Mouse (Mus musculus): Measurements from ENCODE around the gene Gemin4.
A peak's percentile ranks its signal among the peaks of the same experiment; 100 is the strongest.
"Not testable (repeated sequence)": the region's sequence is repeated elsewhere in the genome, so short reads cannot be mapped to it uniquely, and the experiment has no call there.

Gemin4 gene

DNA sequence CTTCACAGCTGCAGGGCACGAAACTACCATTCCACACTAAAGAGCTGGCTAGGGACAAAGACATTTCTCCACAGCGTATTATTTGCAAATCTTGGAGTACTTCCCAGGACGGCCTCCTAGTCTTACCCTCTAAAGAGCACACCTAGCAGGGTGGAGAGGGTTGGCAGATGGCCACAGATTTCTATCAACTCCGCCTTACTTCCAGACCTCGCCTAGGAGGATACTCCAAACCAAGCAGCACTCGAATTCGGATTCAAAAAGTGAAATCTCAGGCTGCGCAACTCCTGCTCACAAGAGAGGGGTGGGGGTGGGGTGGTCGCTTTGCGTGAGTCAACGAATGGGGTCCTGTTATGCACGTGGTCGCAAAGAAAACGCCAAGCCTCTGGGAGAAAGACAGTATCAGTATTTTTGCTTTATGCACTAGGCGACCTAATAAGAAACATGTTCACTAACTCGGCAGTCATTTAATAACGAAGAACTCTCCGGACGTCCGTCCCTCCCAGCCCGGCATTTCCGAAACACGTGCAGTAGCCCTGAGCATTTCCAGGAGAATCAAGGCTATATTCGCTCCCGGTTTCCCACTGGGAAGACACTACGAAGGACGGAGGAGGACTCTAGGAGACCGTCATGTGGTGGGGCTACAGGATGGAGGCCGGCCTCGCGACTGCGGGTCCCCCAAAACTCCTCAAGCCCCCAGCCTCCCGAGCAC lies 629 bp downstream of the Gemin4 start:
- peak; percentile 43 for DNase-seq (ENCODE audit: low spot score)

- DNase-seq (ENCODE audit: low spot score): no peak
These were observed 1.4 kb downstream of the Gemin4 start for GRCm38 (mm10) chr11:76216049-76216540.

DNA sequence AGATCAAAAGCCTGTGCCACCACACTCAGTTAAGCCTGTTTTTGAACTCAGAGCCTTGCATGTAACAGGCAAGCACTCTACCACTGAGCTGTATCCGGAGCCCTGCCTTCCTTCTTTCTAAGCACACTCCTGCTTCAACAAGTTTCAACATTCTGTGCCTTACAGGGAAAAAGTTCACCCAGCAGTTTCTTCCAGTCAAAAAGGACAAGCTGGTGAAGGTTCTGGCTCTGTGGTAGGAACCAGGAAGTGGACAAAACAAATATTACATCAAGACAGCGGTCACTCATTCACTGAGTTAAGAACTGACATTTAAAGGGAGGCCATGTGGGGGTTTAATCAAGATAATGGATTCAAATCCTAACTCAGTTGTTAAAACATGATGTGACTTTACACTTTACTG lies 2.5 kb downstream of the Gemin4 start:
- no peak for DNase-seq (ENCODE audit: low spot score)

- no peak for DNase-seq (ENCODE audit: low spot score)
These were observed 3.6 kb downstream of the Gemin4 start for GRCm38 (mm10) chr11:76213841-76214240.

- DNase-seq (ENCODE audit: low spot score): not testable (repeated sequence)
These were observed 5.9 kb downstream of the Gemin4 start for GRCm38 (mm10) chr11:76211595-76211994.

GRCm38 (mm10) chr11:76210228-76210985 lies 7.1 kb downstream of the Gemin4 start:
- DNase-seq (ENCODE audit: low spot score): no peak

DNA sequence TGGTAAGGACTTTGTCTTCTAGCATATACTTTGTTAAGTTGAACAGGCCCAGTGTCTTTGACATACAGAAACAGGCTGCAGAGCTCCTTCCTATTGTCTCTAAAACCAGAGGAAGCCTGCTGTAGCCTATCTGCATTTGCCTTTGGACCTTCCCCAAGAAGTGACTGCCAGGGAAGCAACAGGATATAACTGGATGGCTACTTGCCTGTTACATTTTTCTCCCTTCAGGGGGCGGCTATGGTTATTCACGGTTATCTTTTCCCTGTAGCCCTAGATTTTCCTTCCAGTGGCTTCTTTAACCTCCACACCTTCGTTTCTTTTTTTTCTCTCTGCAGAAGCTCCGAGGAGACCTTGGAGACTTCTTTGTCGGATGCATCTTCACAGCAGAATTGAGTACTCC lies 10.7 kb downstream of the Gemin4 start:
- no peak for DNase-seq (ENCODE audit: low spot score)

DNA sequence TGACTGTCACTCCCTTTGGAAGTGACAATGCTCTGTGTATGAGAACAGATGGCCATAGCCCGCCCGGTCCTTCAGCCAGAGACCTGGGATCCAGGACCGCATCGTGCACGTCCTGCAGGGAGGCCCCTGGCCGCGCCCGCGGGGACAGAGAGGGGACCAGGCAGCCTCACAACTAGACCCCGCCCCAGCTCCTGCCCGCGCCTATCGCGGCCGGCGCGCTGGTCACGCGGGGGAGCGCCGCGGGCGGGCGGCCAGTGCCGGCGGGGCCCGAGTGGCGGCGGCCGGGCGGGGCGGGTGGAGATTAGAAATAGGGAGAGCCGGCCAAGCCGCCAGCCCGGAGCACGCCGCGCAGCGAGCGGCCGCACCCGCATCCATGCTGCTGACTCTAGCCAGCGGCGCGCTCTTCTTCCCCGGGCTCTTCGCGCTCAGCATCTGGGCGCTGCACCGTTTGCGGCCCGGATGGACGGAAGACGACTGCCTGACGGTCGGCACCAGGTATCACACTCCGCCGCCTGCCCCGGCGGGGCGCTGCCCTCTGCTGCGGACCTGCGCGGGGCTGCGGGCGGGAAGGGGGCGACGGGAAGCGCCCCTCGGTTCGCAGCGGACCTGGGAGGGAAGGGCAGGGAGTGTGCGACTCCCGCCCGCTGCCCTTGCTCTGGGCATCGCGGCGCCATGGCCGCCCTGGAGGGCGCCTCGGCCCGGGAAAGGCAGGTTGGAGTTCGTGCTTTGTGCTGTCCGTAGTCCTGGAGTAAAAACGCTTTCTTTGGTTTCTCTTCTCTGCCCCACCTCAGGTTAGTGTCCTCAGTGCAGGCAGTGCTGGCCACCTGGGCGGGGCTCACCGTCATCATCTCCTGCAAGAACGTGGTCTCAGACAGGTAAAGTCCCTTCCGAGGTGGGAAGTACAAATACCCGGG lies 15.4 kb downstream of the Gemin4 start:
- peak; percentile 84 for DNase-seq (ENCODE audit: low spot score)

- DNase-seq (ENCODE audit: low spot score): no peak
These were observed 20.4 kb downstream of the Gemin4 start for GRCm38 (mm10) chr11:76196977-76197469.

DNA sequence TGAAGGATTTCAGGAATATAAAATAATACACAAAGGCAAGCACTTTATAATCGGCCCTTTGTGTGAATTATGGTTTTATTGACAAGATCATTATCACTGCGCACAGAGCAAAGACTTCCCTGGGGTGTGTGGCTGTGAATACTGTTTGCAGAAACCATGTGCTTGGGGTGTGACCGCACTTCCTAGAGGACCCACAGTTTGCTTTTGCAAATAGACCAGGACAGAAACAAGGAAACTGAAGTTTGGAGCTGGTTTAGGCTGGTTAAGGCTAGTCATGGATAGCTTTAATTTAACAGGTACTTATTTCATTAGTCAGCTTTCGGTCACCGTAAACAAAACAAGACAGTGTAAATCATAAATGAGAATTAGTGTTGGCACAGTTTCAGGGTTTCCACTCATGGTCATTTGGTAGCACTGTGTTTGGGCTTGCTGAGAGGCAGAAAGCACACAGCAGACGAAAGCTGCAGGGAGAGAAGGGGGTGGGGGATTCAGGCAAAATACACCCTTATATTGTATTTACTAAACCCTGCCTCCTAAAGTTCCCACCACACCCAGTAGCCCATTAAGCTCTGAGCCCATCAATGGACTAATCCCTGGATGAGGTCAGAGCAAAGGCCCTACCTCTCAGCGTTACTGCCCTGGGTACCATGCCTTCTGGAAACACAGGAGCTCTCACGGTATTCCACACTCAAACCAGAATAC lies 21.0 kb downstream of the Gemin4 start:
- DNase-seq (ENCODE audit: low spot score): peak; percentile 15

DNA sequence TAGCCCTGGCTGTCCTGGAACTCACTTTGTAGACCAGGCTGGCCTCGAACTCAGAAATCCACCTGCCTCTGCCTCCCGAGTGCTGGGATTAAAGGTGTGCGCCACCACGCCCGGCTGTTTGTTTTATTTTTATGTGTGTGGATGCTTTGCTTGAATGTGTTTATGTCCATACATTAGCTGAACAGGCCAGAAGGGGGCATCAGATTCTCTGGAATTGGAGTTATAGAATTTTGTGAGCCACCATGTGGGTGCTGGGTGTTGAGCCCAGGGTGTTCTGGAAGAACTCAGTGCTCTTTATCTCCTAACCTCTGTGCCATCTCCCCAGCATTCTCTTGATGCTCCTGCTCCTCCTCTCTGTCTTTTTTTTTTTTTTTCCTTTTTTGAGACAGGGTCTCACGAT lies 30.6 kb downstream of the Gemin4 start:
- DNase-seq (ENCODE audit: low spot score): no peak

DNA sequence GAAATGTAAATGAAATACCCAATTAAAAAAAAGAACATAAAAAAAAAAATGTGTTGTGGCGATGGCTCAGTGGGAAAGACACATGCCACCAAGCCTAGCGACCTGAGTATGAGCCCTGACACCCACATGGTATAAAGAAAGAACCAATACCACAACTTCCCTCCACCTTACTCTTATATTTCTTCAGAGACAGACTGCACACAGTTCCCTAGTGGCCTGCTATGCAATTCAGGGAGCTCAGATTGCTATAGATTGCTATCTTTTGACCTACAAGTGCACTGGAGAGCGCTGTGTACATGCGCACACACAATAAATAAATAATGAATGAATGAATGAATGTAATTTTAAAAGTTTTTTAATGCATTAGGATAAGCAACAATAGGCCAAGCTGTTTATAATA lies 33.7 kb downstream of the Gemin4 start:
- no peak for DNase-seq (ENCODE audit: low spot score)

GRCm38 (mm10) chr11:76180146-76180540 lies 37.3 kb downstream of the Gemin4 start:
- DNase-seq (ENCODE audit: low spot score): peak; percentile 15

GRCm38 (mm10) chr11:76179495-76180145 lies 37.8 kb downstream of the Gemin4 start, which contains the start of the genes Vps53 and Fam57a:
Gene Vps53 (minus strand): TSS chr11:76179647.
Gene Fam57a (plus strand): TSS chr11:76179671.
- DNase-seq (ENCODE audit: low spot score): peak; percentile 87

- DNase-seq (ENCODE audit: low spot score): peak; percentile 73
These were observed 38.6 kb downstream of the Gemin4 start for GRCm38 (mm10) chr11:76178726-76179494.

DNA sequence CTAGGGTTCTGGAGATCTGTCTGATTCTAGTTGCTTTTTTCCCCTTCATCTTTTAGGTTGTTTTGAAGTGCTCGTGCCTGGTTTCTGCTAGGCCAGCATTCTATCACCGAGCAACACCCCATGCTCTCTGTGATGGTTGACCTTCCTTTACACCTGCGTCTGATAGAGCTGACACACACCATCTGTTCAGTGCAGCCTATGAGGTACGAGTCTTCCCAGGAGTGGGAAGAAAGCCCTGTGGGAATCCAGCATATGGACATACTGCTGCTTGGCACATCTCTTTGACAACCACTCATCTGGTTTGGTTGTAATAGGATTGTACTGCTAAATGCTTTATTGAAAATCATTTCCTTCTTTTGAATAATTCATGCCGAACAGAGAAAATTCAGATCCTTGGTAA lies 47.3 kb downstream of the Gemin4 start:
- DNase-seq (ENCODE audit: low spot score): no peak

DNA sequence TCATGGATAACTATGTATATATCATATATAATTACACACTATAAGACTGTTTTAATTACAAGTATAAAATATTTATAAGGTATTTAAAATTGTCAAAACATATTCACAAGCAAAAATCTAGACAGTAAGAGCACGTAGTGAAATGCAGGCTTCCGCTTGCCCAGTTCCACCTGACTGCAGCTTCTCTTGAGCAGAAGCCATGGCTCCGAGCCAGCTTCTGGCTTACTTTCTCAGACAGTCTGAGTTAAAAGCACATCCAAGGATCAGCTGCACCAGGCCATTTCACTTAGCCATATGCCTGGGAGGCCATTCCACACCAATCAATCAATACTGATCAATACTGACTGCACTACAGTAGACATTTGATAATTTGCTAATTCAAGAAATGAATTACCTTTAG lies 48.5 kb downstream of the Gemin4 start:
- DNase-seq (ENCODE audit: low spot score): peak; percentile 29

DNA sequence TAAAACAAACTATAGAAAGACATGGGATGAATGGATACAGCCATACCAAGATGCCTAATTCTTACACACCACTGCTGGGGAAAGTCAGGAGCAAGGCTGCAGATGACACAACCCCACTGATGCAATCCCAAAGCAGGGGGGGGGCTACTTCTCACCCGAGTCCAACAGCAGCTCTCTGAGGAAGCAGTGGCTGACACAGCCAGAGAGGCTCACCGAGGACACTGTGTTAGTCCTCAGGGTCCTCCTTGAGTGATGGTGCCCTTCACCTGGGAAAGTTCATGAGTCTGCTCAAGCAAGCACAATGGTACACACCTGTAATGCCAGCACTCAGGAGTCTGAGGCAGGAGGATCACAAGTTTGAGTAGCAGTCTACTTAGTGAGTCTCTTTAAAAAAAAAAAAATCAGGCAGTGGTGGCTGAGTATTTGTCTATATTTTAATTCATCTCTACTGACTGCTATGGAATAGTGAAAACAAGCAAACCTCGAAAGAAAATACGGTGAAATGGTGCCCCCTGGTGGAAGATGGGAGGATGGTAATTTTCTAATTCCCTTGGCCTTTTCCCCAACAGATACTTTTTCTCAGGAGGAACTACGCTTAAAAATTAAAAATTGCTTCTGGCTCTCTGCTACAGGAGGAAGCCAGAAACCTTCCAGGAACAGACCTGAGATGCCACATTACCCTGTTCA lies 50.2 kb downstream of the Gemin4 start:
- peak; percentile 73 for DNase-seq (ENCODE audit: low spot score)

DNA sequence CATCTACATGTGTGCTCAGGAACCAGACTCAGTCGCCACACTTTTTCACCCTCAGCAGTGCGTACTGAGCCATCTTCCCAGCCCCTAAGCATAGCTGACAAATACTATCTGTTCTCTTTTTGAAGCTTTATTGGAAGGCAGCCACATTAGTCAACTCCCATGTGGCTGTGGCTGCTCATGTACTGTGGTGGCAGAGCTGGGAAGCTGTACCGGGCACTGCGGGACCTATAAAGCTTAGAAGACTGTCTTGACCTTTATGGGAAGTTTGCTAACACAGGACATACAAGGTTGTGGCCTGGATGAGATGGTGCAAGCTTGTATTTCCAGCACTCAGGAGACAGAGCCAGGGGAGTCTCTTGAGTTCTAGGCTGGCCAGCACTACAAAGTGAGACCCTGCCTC lies 50.8 kb downstream of the Gemin4 start:
- peak; percentile 36 for DNase-seq (ENCODE audit: low spot score)

Data from MN1 (cell line).